Mouse (Mus musculus): ENCODE measurements around the gene Caskin1. TPM values are rescaled to one million over a fixed set of nuclear protein-coding genes. Genes with fewer than 3 reads are reported as not detected.

Gene Caskin1
- polyA plus RNA-seq, 1 experiment from 2014 or later, result 5.2 TPM

Other genes with a start within 250 kb of the Caskin1 start
- gene Ccnf, start 237.1 kb upstream of the Caskin1 start, polyA plus RNA-seq (2015; fragmentation: Nextera tagmentation; extraction: Ambion mirVana), result 65.4 and 67.0 TPM in 2 replicates
- gene Abca17, start 137.5 kb upstream of the Caskin1 start, polyA plus RNA-seq (2015; fragmentation: Nextera tagmentation; extraction: Ambion mirVana), result not detected in 2 replicates
- 5.6 and 6.6 TPM in 2 replicates for gene Abca3, start 136.7 kb upstream of the Caskin1 start, polyA plus RNA-seq (2015; fragmentation: Nextera tagmentation; extraction: Ambion mirVana)
- 322 TPM in 2 replicates for gene Rnps1, start 74.0 kb upstream of the Caskin1 start, polyA plus RNA-seq (2015; fragmentation: Nextera tagmentation; extraction: Ambion mirVana)
- gene Eci1, start 62.0 kb upstream of the Caskin1 start, polyA plus RNA-seq (2015; fragmentation: Nextera tagmentation; extraction: Ambion mirVana), result 85.0 and 87.3 TPM in 2 replicates
- gene Dnase1l2, start 45.5 kb upstream of the Caskin1 start, polyA plus RNA-seq (2015; fragmentation: Nextera tagmentation; extraction: Ambion mirVana), result 2.7 and 3.9 TPM in 2 replicates
- 38.3 and 45.7 TPM in 2 replicates for gene E4f1, start 18.3 kb upstream of the Caskin1 start, polyA plus RNA-seq (2015; fragmentation: Nextera tagmentation; extraction: Ambion mirVana)
- gene Pgp, start 18.2 kb upstream of the Caskin1 start, polyA plus RNA-seq (2015; fragmentation: Nextera tagmentation; extraction: Ambion mirVana), result 50.2 and 51.3 TPM in 2 replicates
- not detected in 2 replicates for gene Bricd5, start 14.7 kb upstream of the Caskin1 start, polyA plus RNA-seq (2015; fragmentation: Nextera tagmentation; extraction: Ambion mirVana)
- gene Mlst8, start 9.5 kb upstream of the Caskin1 start, polyA plus RNA-seq (2015; fragmentation: Nextera tagmentation; extraction: Ambion mirVana), result 33.1 and 35.6 TPM in 2 replicates
- gene Traf7, start 39.3 kb downstream of the Caskin1 start, polyA plus RNA-seq (2015; fragmentation: Nextera tagmentation; extraction: Ambion mirVana), result 96.2 and 103 TPM in 2 replicates
- gene Rab26, start 45.6 kb downstream of the Caskin1 start, polyA plus RNA-seq (2015; fragmentation: Nextera tagmentation; extraction: Ambion mirVana), result 3.4 TPM in 2 replicates
- gene Pkd1, start 61.2 kb downstream of the Caskin1 start, polyA plus RNA-seq (2015; fragmentation: Nextera tagmentation; extraction: Ambion mirVana), result 22.3 and 36.6 TPM in 2 replicates
- gene Tsc2, start 144.0 kb downstream of the Caskin1 start, polyA plus RNA-seq (2015; fragmentation: Nextera tagmentation; extraction: Ambion mirVana), result 65.5 and 72.2 TPM in 2 replicates
- 23.7 and 25.0 TPM in 2 replicates for gene Nthl1, start 144.1 kb downstream of the Caskin1 start, polyA plus RNA-seq (2015; fragmentation: Nextera tagmentation; extraction: Ambion mirVana)
- gene Slc9a3r2, start 161.7 kb downstream of the Caskin1 start, polyA plus RNA-seq (2015; fragmentation: Nextera tagmentation; extraction: Ambion mirVana), result 58.1 and 59.3 TPM in 2 replicates
- 0.80 TPM in 2 replicates for gene Npw, start 169.9 kb downstream of the Caskin1 start, polyA plus RNA-seq (2015; fragmentation: Nextera tagmentation; extraction: Ambion mirVana)
- gene Zfp598, start 181.1 kb downstream of the Caskin1 start, polyA plus RNA-seq (2015; fragmentation: Nextera tagmentation; extraction: Ambion mirVana), result 22.2 and 24.7 TPM in 2 replicates
- gene Syngr3, start 201.4 kb downstream of the Caskin1 start, polyA plus RNA-seq (2015; fragmentation: Nextera tagmentation; extraction: Ambion mirVana), result 7.8 and 8.4 TPM in 2 replicates
- 46.6 and 48.1 TPM in 2 replicates for gene Gfer, start 207.6 kb downstream of the Caskin1 start, polyA plus RNA-seq (2015; fragmentation: Nextera tagmentation; extraction: Ambion mirVana)
- gene Noxo1, start 207.6 kb downstream of the Caskin1 start, polyA plus RNA-seq (2015; fragmentation: Nextera tagmentation; extraction: Ambion mirVana), result 2.5 and 3.1 TPM in 2 replicates
- 79.8 and 84.6 TPM in 2 replicates for gene Tbl3, start 219.1 kb downstream of the Caskin1 start, polyA plus RNA-seq (2015; fragmentation: Nextera tagmentation; extraction: Ambion mirVana)
- gene Rnf151, start 229.5 kb downstream of the Caskin1 start, polyA plus RNA-seq (2015; fragmentation: Nextera tagmentation; extraction: Ambion mirVana), result not detected in 2 replicates
- 1,267 and 1,298 TPM in 2 replicates for gene Rps2, start 229.5 kb downstream of the Caskin1 start, polyA plus RNA-seq (2015; fragmentation: Nextera tagmentation; extraction: Ambion mirVana)
- gene Ndufb10, start 235.9 kb downstream of the Caskin1 start, polyA plus RNA-seq (2015; fragmentation: Nextera tagmentation; extraction: Ambion mirVana), result 206 and 215 TPM in 2 replicates
- gene Rpl3l, start 239.2 kb downstream of the Caskin1 start, polyA plus RNA-seq (2015; fragmentation: Nextera tagmentation; extraction: Ambion mirVana), result not detected in 2 replicates
- 23.1 and 26.0 TPM in 2 replicates for gene Msrb1, start 248.0 kb downstream of the Caskin1 start, polyA plus RNA-seq (2015; fragmentation: Nextera tagmentation; extraction: Ambion mirVana)

All from limb, embryonic 13.5 days (tissue).